ENCODE assay signal across 8 mouse cellular contexts in the genomic region with DNA sequence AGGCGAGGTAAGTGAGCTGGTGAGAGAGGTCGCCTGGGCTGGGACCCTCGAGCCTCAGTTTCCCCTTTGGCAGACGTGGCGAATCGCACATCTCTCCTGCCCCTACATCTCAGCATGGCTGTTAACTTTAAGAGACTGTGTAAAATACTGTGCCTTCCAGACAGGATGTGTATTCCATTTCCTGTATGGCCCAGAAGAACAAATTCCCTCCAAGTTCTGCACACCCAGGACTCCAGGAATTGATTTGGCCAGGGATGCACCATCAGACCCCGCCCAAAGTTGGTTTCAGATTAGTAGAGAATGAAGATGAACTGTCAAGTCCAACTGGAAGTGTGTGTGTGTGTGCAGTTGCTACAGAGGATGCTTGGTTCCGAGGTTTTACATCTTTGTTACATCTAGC. TPM values are rescaled to one million over a fixed set of nuclear protein-coding genes. Genes with fewer than 3 reads are reported as not detected.
DNase-seq lines count a peak whose midpoint lies in the region; ATAC-seq and TF ChIP-seq lines count a peak whose summit lies in the region.

No protein-coding gene starts in this region.

- peaks cover 33% of the 10 kb centered on the region for H3K36me3 ChIP-seq in kidney, embryonic 15.5 days
- H3K36me3 ChIP-seq in hindbrain, embryonic 14.5 days (replicated peaks; ENCODE audit: control insufficient read depth, insufficient read depth) = peaks cover 34% of the 10 kb centered on the region
- H3K36me3 ChIP-seq in midbrain, embryonic 11.5 days (ENCODE audit: control insufficient read depth, insufficient read depth, low read length) = no peaks in the 10 kb centered on the region; the same call in 1 of the 2 replicates

- ATAC-seq in kidney, embryonic 15.5 days (replicated peaks; ENCODE audit: low FRiP score) = no peak
- no peak for ATAC-seq in hindbrain, embryonic 14.5 days (ENCODE audit: low FRiP score)
- no peak for ATAC-seq in midbrain, embryonic 11.5 days (ENCODE audit: low FRiP score)

- H3K27me3 ChIP-seq in kidney, embryonic 15.5 days = no peaks in the 10 kb centered on the region
- no peaks in the 10 kb centered on the region for H3K27me3 ChIP-seq in hindbrain, embryonic 14.5 days (ENCODE audit: control insufficient read depth, insufficient read depth, low read length)
- H3K27me3 ChIP-seq in midbrain, embryonic 11.5 days (ENCODE audit: control insufficient read depth, insufficient read depth, low read length) = no peaks in the 10 kb centered on the region

- H3K9me3 ChIP-seq in kidney, embryonic 15.5 days (replicated peaks) = no peaks in the 10 kb centered on the region
- no peaks in the 10 kb centered on the region for H3K9me3 ChIP-seq in hindbrain, embryonic 14.5 days (ENCODE audit: control insufficient read depth, low read length)
- H3K9me3 ChIP-seq in midbrain, embryonic 11.5 days (ENCODE audit: control insufficient read depth, low read length) = no peaks in the 10 kb centered on the region

- 9% methylated on average over 8 of the region's 8 CpGs for WGBS in kidney, embryonic 15.5 days
- WGBS in bone marrow, adult 2 months = 4% methylated on average over 8 of the region's 8 CpGs
- WGBS in hindbrain, embryonic 14.5 days = 11% methylated on average over 8 of the region's 8 CpGs
- 12% methylated on average over 8 of the region's 8 CpGs for whole genome bisulfite sequencing in midbrain, embryonic 11.5 days

- no peak for TF ChIP-seq POLR2A in bone marrow, adult 2 months (IDR thresholded peaks at IDR 0.05; ENCODE audit: borderline replicate concordance, control insufficient read depth, low read depth, low read length)

- peak overlapping the region; percentile 95 for H3K9ac ChIP-seq in kidney, embryonic 15.5 days
- H3K9ac ChIP-seq in hindbrain, embryonic 14.5 days = peak overlapping the region; percentile 74
- H3K9ac ChIP-seq in midbrain, embryonic 11.5 days (ENCODE audit: low read length) = peak overlapping the region; percentile 93

- H3K4me2 ChIP-seq in kidney, embryonic 15.5 days = peak overlapping the region; percentile 74
- H3K4me2 ChIP-seq in hindbrain, embryonic 14.5 days (replicated peaks) = peak overlapping the region; percentile 63
- peak overlapping the region; percentile 86 for H3K4me2 ChIP-seq in midbrain, embryonic 11.5 days

- no peak for TF ChIP-seq CTCF in bone marrow, adult 2 months (IDR thresholded peaks at IDR 0.05; ENCODE audit: control insufficient read depth, insufficient read depth, low read length)

- peaks cover 19% of the 10 kb centered on the region for H3K4me1 ChIP-seq in kidney, embryonic 15.5 days
- peaks cover 2% of the 10 kb centered on the region for H3K4me1 ChIP-seq in bone marrow, adult 2 months (ENCODE audit: control insufficient read depth, insufficient read depth, low read length)
- H3K4me1 ChIP-seq in hindbrain, embryonic 14.5 days (replicated peaks; ENCODE audit: control insufficient read depth, insufficient read depth, low read length) = peaks cover 18% of the 10 kb centered on the region
- H3K4me1 ChIP-seq in midbrain, embryonic 11.5 days (ENCODE audit: control insufficient read depth, insufficient read depth, low read length) = peaks cover 4% of the 10 kb centered on the region; the same call in 1 of the 2 replicates

- DNase-seq in kidney, adult 9 months = no peak
- DNase-seq in hindbrain, embryonic 14.5 days (ENCODE audit: low spot score) = no peak
- DNase-seq in midbrain, embryonic 11.5 days (ENCODE audit: low spot score, missing footprints) = peak; percentile 87
- no peak for DNase-seq in cerebellum, postnatal 4 days (ENCODE audit: low spot score in 2 of 2)
- no peak for DNase-seq in cerebellum, postnatal 10 days
- no peak for DNase-seq in right cerebral cortex, postnatal 4 days

- H3K4me3 ChIP-seq in kidney, embryonic 15.5 days (replicated peaks) = peak overlapping the region; percentile 80
- peak overlapping the region; percentile 73 for H3K4me3 ChIP-seq in bone marrow, adult 2 months (replicated peaks; ENCODE audit: control insufficient read depth, low read depth, low read length)
- H3K4me3 ChIP-seq in hindbrain, embryonic 14.5 days (replicated peaks; ENCODE audit: low read length) = peak overlapping the region; percentile 55
- H3K4me3 ChIP-seq in midbrain, embryonic 11.5 days (ENCODE audit: low read depth, low read length) = peak overlapping the region; percentile 76

- peak overlapping the region; percentile 94 for H3K27ac ChIP-seq in kidney, embryonic 15.5 days
- H3K27ac ChIP-seq in bone marrow, adult 2 months (ENCODE audit: control insufficient read depth, insufficient read depth, low read depth, low read length, poor library complexity) = peak overlapping the region; percentile 82
- H3K27ac ChIP-seq in hindbrain, embryonic 14.5 days = peak overlapping the region; percentile 71
- H3K27ac ChIP-seq in midbrain, embryonic 11.5 days (ENCODE audit: low read depth, low read length) = peak overlapping the region; percentile 68

RNA-seq across cellular contexts. Expression of a gene that starts 0.6 kb away (rescaled TPM):
- 103 TPM in 2 replicates for polyA plus RNA-seq in kidney, embryonic 15.5 days (2015; fragmentation: Nextera tagmentation; extraction: Ambion mirVana)
- polyA plus RNA-seq in bone marrow, adult 2 months (2011; ENCODE audit: insufficient read depth, insufficient read length, low replicate concordance, missing spikeins) = 47.8 and 82.5 TPM in 2 replicates
- 116 and 117 TPM in 2 replicates for polyA plus RNA-seq in hindbrain, embryonic 14.5 days (2014; fragmentation: Nextera tagmentation; extraction: Ambion mirVana)
- 133 and 141 TPM in 2 replicates for polyA plus RNA-seq in midbrain, embryonic 11.5 days (2014; fragmentation: Nextera tagmentation; extraction: Ambion mirVana)

RNA-seq across cellular contexts. Expression of a gene that starts 59.2 kb away (rescaled TPM):
- polyA plus RNA-seq in kidney, embryonic 15.5 days (2015; fragmentation: Nextera tagmentation; extraction: Ambion mirVana) = 17.7 and 18.3 TPM in 2 replicates
- polyA plus RNA-seq in bone marrow, adult 2 months (2011; ENCODE audit: insufficient read depth, insufficient read length, low replicate concordance, missing spikeins) = 10.3 and 11.1 TPM in 2 replicates
- 9.3 and 11.0 TPM in 2 replicates for polyA plus RNA-seq in hindbrain, embryonic 14.5 days (2014; fragmentation: Nextera tagmentation; extraction: Ambion mirVana)
- 15.4 and 19.6 TPM in 2 replicates for polyA plus RNA-seq in midbrain, embryonic 11.5 days (2014; fragmentation: Nextera tagmentation; extraction: Ambion mirVana)
